Mouse (Mus musculus) midbrain, embryonic 14.5 days (tissue): ENCODE measurements around the gene Cln5. TPM values are rescaled to one million over a fixed set of nuclear protein-coding genes. Genes with fewer than 3 reads are reported as not detected.

Experiments used
- ATAC-seq: fragments of 200-750 bp; cut with Nextera tagmentation; 2 replicates; pipeline ENCODE4 v1.8.0; 2017; ENCODE audit warnings: moderate number of reproducible peaks, moderate library complexity; ENCODE audit not compliant: low FRiP score, low TSS enrichment
- DNase-seq: peaks from one replicate; pipeline ENCODE4 v3.0.0-alpha.2; 2015
- H3K27ac ChIP-seq: fragments of 300-500 bp; sonication (generic); replicated peaks from 2 replicates; pipeline ENCODE4 v1.5.1; 2014; ENCODE audit warnings: mild to moderate bottlenecking, low read depth, low read length, moderate library complexity
- H3K27me3 ChIP-seq: fragments of 300-500 bp; sonication (generic); 2 replicates; pipeline ENCODE4 v1.6.1; 2014; ENCODE audit warnings: low read length, control low read depth, mixed read lengths; ENCODE audit not compliant: control insufficient read depth, insufficient read depth
- H3K36me3 ChIP-seq: fragments of 300-500 bp; sonication (generic); 2 replicates; pipeline ENCODE4 v1.6.1; 2014; ENCODE audit warnings: low read length, control low read depth; ENCODE audit not compliant: control insufficient read depth, insufficient read depth
- H3K4me1 ChIP-seq: fragments of 300-500 bp; sonication (generic); 2 replicates; pipeline ENCODE4 v1.6.1; 2014; ENCODE audit warnings: mild to moderate bottlenecking, antibody characterized with exemption, low read length, control low read depth; ENCODE audit not compliant: control insufficient read depth, insufficient read depth
- H3K4me2 ChIP-seq: fragments of 300-500 bp; sonication (generic); 2 replicates; pipeline ENCODE4 v1.6.1; 2014; ENCODE audit warnings: mild to moderate bottlenecking, low read length, moderate library complexity
- H3K4me3 ChIP-seq: fragments of 300-500 bp; sonication (generic); replicated peaks from 2 replicates; pipeline ENCODE4 v1.5.1; 2014; ENCODE audit warnings: low read depth, low read length
- H3K9ac ChIP-seq: fragments of 300-500 bp; sonication (generic); replicated peaks from 2 replicates; pipeline ENCODE4 v1.6.1; 2014; ENCODE audit warnings: mild to moderate bottlenecking, low read length, moderate library complexity
- H3K9me3 ChIP-seq: fragments of 300-500 bp; sonication (generic); 2 replicates; pipeline ENCODE4 v1.6.1; 2016; ENCODE audit warnings: low read length, control low read depth, mixed read lengths; ENCODE audit not compliant: control insufficient read depth
- WGBS: fragments of 180-500 bp; shearing (Covaris S2); extraction: QIAGEN DNeasy Blood & Tissue Kit; methylation state at CpG from one replicate; pipeline ENCODE4 v1.1.7; 2014; 5-methylcytosine and 5-hydroxymethylcytosine counted together
- polyA plus RNA-seq: library from polyadenylated mRNA; unstranded; fragments of >200 nt; fragmentation: Nextera tagmentation; extraction: Ambion mirVana; gene quantifications from 2 replicates; pipeline ENCODE4 v1.2.1, GENCODE M21; 2014

Cln5 gene
- polyA plus RNA-seq, 1 experiment from 2014 or later = 13.3 TPM

- no peak overlapping the region for H3K4me3 ChIP-seq
These were observed 45.1 kb downstream of the Cln5 start for GRCm38 (mm10) chr14:103114994-103115670.

GRCm38 (mm10) chr14:103125756-103126155 lies 55.7 kb downstream of the Cln5 start:
- H3K36me3 ChIP-seq = peaks cover 77% of the 10 kb centered on the region
- DNase-seq (no peak), ATAC-seq (no peak)
- H3K27me3 ChIP-seq = no peaks in the 10 kb centered on the region
- WGBS = 81% methylated on average over 6 of the region's 6 CpGs
- no peak overlapping the region for H3K4me2 ChIP-seq
- no peak overlapping the region for H3K9ac ChIP-seq
- no peaks in the 10 kb centered on the region for H3K9me3 ChIP-seq
- no peak overlapping the region for H3K27ac ChIP-seq
- H3K4me1 ChIP-seq = no peaks in the 10 kb centered on the region
- no peak overlapping the region for H3K4me3 ChIP-seq

More at GRCm38 (mm10) chr14:103114994-103115670, 45.1 kb downstream of the Cln5 start:
- Histone ChIP-seq H3K4me2 (no peak overlapping the region), H3K27me3 (no peaks in the 10 kb centered on the region), H3K9me3 (no peaks in the 10 kb centered on the region), H3K9ac (no peak overlapping the region), H3K27ac (no peak overlapping the region), H3K36me3 (peaks cover 67% of the 10 kb centered on the region), H3K4me1 (no peaks in the 10 kb centered on the region)
- 94% methylated on average over 3 of the region's 3 CpGs for WGBS
- DNase-seq = no peak
- ATAC-seq = no peak

Other genes starting within 250 kb of the Cln5 start
- 18.0 and 22.7 TPM in 2 replicates for gene Kctd12, start 87.6 kb upstream of the Cln5 start, polyA plus RNA-seq
- gene Acod1, start 23.2 kb upstream of the Cln5 start, polyA plus RNA-seq = 0.24 TPM in 1 of 2 replicates, not detected in the other
- gene Fbxl3, start 29.4 kb downstream of the Cln5 start, polyA plus RNA-seq = 30.4 and 36.2 TPM in 2 replicates